Mouse (Mus musculus) right cerebral cortex, postnatal 14 days (tissue): ENCODE results near the gene Eno1.

Source experiments
- DNase-seq: peaks from one replicate; pipeline ENCODE4 v3.0.0; 2022

Eno1 gene

GRCm38 (mm10) chr4:150228581-150229348 is 7.8 kb upstream of the Eno1 start:
- DNase-seq: no peak

- no peak for DNase-seq
Measured at GRCm38 (mm10) chr4:150229747-150230390, 6.7 kb upstream of the Eno1 start.

- peak; percentile 41 for DNase-seq
Measured at GRCm38 (mm10) chr4:150230460-150231407, 5.8 kb upstream of the Eno1 start.

- no peak for DNase-seq
Measured at GRCm38 (mm10) chr4:150231871-150232270, 4.7 kb upstream of the Eno1 start.

GRCm38 (mm10) chr4:150234599-150235327 is 1.8 kb upstream of the Eno1 start:
- no peak for DNase-seq

- no peak for DNase-seq
Measured at GRCm38 (mm10) chr4:150235585-150235984, 936 bp upstream of the Eno1 start.

GRCm38 (mm10) chr4:150236031-150236430 is 490 bp upstream of the Eno1 start:
- DNase-seq: no peak

- DNase-seq: no peak
Measured at GRCm38 (mm10) chr4:150237636-150238361, 1.3 kb downstream of the Eno1 start.

- DNase-seq: no peak
Measured at GRCm38 (mm10) chr4:150238433-150239086, 2.0 kb downstream of the Eno1 start.

- no peak for DNase-seq
Measured at GRCm38 (mm10) chr4:150239087-150239480, 2.6 kb downstream of the Eno1 start.

GRCm38 (mm10) chr4:150239503-150239902 is 3.0 kb downstream of the Eno1 start:
- no peak for DNase-seq

GRCm38 (mm10) chr4:150239951-150240368 is 3.4 kb downstream of the Eno1 start:
- peak; percentile 40 for DNase-seq

GRCm38 (mm10) chr4:150240381-150240886 is 3.9 kb downstream of the Eno1 start:
- DNase-seq: no peak

GRCm38 (mm10) chr4:150241708-150242107 is 5.2 kb downstream of the Eno1 start:
- no peak for DNase-seq

- no peak for DNase-seq
Measured at GRCm38 (mm10) chr4:150242745-150243144, 6.2 kb downstream of the Eno1 start.

- no peak for DNase-seq
Measured at GRCm38 (mm10) chr4:150245876-150246275, 9.4 kb downstream of the Eno1 start.

GRCm38 (mm10) chr4:150248009-150248408 is 11.5 kb downstream of the Eno1 start:
- DNase-seq: peak; percentile 69

GRCm38 (mm10) chr4:150248917-150249316 is 12.4 kb downstream of the Eno1 start:
- no peak for DNase-seq

GRCm38 (mm10) chr4:150249731-150250270 is 13.3 kb downstream of the Eno1 start:
- no peak for DNase-seq

- DNase-seq: no peak
Measured at GRCm38 (mm10) chr4:150250549-150251422, 14.3 kb downstream of the Eno1 start.
